Mouse (Mus musculus) forebrain, embryonic 10.5 days (tissue): Measurements from ENCODE around the gene Gata2. TPM values are rescaled to one million over a fixed set of nuclear protein-coding genes. Genes with fewer than 3 reads are reported as not detected.

ENCODE experiments used
- DNase-seq: peaks from one replicate; pipeline ENCODE4 v3.0.0-alpha.2; 2017; ENCODE audit warnings: low spot score; ENCODE audit errors: extremely low spot score
- H3K27ac ChIP-seq: fragments of 300-500 bp; sonication (generic); 2 replicates; pipeline ENCODE4 v1.5.1; 2016; ENCODE audit warnings: mild to moderate bottlenecking
- H3K27me3 ChIP-seq: fragments of 300-500 bp; sonication (generic); 2 replicates; pipeline ENCODE4 v1.6.1; 2016; ENCODE audit warnings: mild to moderate bottlenecking; ENCODE audit not compliant: poor library complexity, severe bottlenecking
- H3K36me3 ChIP-seq: fragments of 300-500 bp; sonication (generic); replicated peaks from 2 replicates; pipeline ENCODE4 v1.6.1; 2016; ENCODE audit warnings: mild to moderate bottlenecking, moderate library complexity
- H3K4me1 ChIP-seq: fragments of 300-500 bp; sonication (generic); 2 replicates; pipeline ENCODE4 v1.6.1; 2016
- H3K4me3 ChIP-seq: fragments of 300-500 bp; sonication (generic); 2 replicates; pipeline ENCODE4 v1.5.1; 2016; ENCODE audit warnings: mild to moderate bottlenecking, moderate library complexity
- H3K9me3 ChIP-seq: fragments of 300-500 bp; sonication (generic); 2 replicates; pipeline ENCODE4 v1.6.1; 2016; ENCODE audit warnings: mild to moderate bottlenecking, moderate library complexity
- WGBS: fragments of 180-500 bp; shearing (Covaris S2); methylation state at CpG from one replicate; pipeline ENCODE4 v1.1.7; 2016; 5-methylcytosine and 5-hydroxymethylcytosine counted together
- polyA plus RNA-seq: library from polyadenylated mRNA; unstranded; fragments of >200 nt; fragmentation: Nextera tagmentation; extraction: Ambion mirVana; gene quantifications from 2 replicates; pipeline ENCODE4 v1.2.1, GENCODE M21; 2016

Gene Gata2
- polyA plus RNA-seq, 1 experiment from 2014 or later = 19.6 TPM

DNA sequence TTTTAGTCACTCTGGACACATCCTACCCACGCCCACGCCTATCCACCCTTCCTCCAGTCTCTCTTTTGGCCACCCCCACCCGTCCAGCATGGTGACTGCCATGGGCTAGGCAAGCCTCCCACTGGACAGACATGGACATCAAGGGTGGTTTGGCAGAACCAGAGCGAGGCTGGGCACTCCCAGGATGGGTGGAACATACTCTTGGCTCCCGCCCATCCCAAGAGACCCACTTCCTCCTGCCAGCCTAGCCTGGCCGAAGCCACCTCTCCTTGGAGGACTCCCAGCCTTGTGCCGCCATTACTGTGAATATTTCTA, 11.7 kb downstream of the Gata2 start:
- Histone ChIP-seq H3K4me3 (no peak overlapping the region), H3K4me1 (peaks cover 53% of the 10 kb centered on the region), H3K27ac (no peak overlapping the region), H3K27me3 (peaks cover 97% of the 10 kb centered on the region), H3K36me3 (no peaks in the 10 kb centered on the region), H3K9me3 (no peaks in the 10 kb centered on the region)
- DNase-seq = peak; percentile 21
- 23% methylated on average over 7 of the region's 7 CpGs for WGBS

GRCm38 (mm10) chr6:88205937-88206336, 12.2 kb downstream of the Gata2 start:
- Histone ChIP-seq H3K4me3 (no peak overlapping the region), H3K27me3 (peaks cover 91% of the 10 kb centered on the region), H3K4me1 (peaks cover 47% of the 10 kb centered on the region), H3K36me3 (no peaks in the 10 kb centered on the region), H3K27ac (no peak overlapping the region), H3K9me3 (no peaks in the 10 kb centered on the region)
- WGBS = 11% methylated on average over 9 of the region's 9 CpGs
- DNase-seq = no peak

- Histone ChIP-seq H3K4me3 (no peak overlapping the region), H3K9me3 (no peaks in the 10 kb centered on the region), H3K27me3 (peaks cover 85% of the 10 kb centered on the region), H3K36me3 (no peaks in the 10 kb centered on the region), H3K4me1 (peaks cover 42% of the 10 kb centered on the region), H3K27ac (no peak overlapping the region)
- 40% methylated on average over 7 of the region's 7 CpGs for WGBS
- DNase-seq = no peak
Observed at GRCm38 (mm10) chr6:88206566-88206965, 12.9 kb downstream of the Gata2 start.

DNA sequence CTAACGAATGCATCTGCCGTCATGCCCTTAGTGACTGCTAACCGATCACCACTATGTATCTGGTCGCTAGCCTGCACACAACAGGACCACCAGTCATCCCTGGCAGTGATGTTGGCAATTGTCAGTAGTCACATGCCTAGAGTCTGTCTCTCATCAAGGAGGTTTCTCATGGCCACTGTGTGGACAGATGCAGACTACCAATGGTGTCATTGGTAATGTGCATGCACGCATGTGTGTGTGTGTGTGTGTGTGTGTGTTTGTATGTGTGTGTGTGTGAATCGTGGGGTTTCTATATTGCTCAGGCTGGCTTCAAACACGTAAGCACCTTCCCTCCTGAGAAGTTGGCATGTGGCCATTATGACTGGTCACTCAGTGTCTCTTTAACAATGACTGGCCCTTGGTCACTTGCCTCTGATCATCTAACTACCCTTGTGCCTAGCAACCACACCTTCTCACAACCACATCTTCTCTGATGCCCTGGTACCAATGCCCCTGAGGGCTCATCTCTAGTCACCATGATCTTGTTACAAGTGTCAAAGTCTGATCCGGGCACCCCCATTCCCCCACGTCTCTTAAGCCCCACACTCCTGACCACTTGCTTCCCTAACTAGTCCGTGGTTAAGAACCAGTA, 13.8 kb downstream of the Gata2 start:
- H3K4me1 ChIP-seq = peaks cover 35% of the 10 kb centered on the region
- no peaks in the 10 kb centered on the region for H3K9me3 ChIP-seq
- H3K27me3 ChIP-seq = peaks cover 76% of the 10 kb centered on the region
- no peaks in the 10 kb centered on the region for H3K36me3 ChIP-seq
- no peak for DNase-seq
- H3K27ac ChIP-seq = no peak overlapping the region
- H3K4me3 ChIP-seq = no peak overlapping the region
- WGBS = 85% methylated on average over 10 of the region's 10 CpGs

- H3K27me3 ChIP-seq = peaks cover 68% of the 10 kb centered on the region
- H3K4me1 ChIP-seq = peaks cover 27% of the 10 kb centered on the region
- WGBS = 94% methylated on average over 3 of the region's 3 CpGs
- no peaks in the 10 kb centered on the region for H3K9me3 ChIP-seq
- H3K4me3 ChIP-seq = no peak overlapping the region
- DNase-seq = no peak
- H3K27ac ChIP-seq = no peak overlapping the region
- H3K36me3 ChIP-seq = no peaks in the 10 kb centered on the region
Observed at GRCm38 (mm10) chr6:88208321-88208720, 14.6 kb downstream of the Gata2 start.

DNA sequence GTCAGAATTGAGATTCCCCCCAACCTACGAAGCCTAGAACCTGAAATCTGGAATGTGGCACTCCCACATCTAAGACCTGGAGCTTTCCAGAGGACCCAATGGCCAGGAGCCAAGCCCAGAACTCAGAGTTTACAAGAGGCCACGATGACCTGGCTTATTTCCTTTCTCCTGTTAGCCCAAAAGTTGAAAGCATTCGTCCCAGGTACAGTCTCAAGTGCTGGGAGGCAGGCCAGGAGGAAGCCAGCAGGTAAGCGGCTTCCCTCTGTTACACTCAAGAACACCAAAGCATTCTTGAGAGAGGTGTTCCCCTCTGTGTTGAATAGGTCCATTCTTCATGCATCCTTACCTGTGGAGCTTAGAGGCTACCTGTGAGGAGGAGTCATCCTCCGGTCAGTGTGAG, 15.8 kb downstream of the Gata2 start:
- no peak overlapping the region for H3K4me3 ChIP-seq
- H3K27me3 ChIP-seq = peaks cover 56% of the 10 kb centered on the region
- no peak overlapping the region for H3K27ac ChIP-seq
- 83% methylated on average over 5 of the region's 5 CpGs for WGBS
- no peaks in the 10 kb centered on the region for H3K9me3 ChIP-seq
- DNase-seq = no peak
- no peaks in the 10 kb centered on the region for H3K36me3 ChIP-seq
- H3K4me1 ChIP-seq = peaks cover 16% of the 10 kb centered on the region

GRCm38 (mm10) chr6:88210182-88210581, 16.5 kb downstream of the Gata2 start:
- H3K27ac ChIP-seq = no peak overlapping the region
- no peaks in the 10 kb centered on the region for H3K9me3 ChIP-seq
- no peaks in the 10 kb centered on the region for H3K36me3 ChIP-seq
- H3K4me3 ChIP-seq = no peak overlapping the region
- peaks cover 53% of the 10 kb centered on the region for H3K27me3 ChIP-seq
- WGBS = 52% methylated on average over 3 of the region's 3 CpGs
- peaks cover 9% of the 10 kb centered on the region for H3K4me1 ChIP-seq
- no peak for DNase-seq

DNA sequence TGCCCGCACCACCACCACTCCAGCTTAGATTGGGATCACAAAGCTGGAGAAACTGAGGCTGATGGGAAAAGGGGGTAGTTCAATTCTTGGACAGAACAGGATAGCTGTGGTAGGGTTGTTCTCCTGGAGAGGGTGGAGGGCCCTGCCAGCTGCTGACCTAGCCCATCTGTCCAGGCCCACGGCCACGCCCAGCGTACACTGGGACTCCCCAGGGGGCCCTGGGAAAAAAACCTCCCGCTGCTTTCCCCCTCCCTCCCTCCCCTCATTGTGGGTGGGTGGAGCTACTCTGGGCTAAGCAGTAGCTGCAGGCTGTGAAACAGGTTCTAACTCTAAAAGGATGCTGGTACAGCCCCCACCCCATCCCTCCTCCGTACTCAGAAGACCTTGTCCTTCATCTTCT, 22.1 kb downstream of the Gata2 start:
- no peaks in the 10 kb centered on the region for H3K36me3 ChIP-seq
- H3K4me1 ChIP-seq = peaks cover 13% of the 10 kb centered on the region
- H3K9me3 ChIP-seq = peaks cover 4% of the 10 kb centered on the region; the same call in 1 of the 2 replicates
- 46% methylated on average over 5 of the region's 6 CpGs for WGBS
- DNase-seq = no peak
- H3K4me3 ChIP-seq = no peak overlapping the region
- H3K27me3 ChIP-seq = peaks cover 22% of the 10 kb centered on the region
- H3K27ac ChIP-seq = no peak overlapping the region

DNA sequence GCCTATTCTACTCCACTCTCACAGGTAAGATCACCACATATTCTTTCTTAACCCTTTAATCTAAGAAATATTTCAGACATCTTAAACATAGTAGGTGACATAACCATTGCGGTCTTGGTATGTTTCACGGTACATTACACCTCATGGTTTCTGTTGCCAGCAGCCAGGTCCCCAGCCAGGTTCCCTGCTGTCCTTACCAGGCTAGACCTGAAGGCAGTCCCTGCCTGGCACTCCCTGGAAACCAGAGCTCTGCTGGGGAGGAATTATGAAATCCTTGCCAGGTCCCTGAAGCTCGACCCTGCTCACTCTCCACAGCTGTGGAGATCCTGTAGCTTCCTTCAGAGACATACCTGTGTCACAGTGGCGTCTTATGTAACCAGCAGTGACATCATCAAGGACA, 22.5 kb downstream of the Gata2 start:
- peaks cover 13% of the 10 kb centered on the region for H3K4me1 ChIP-seq
- H3K27me3 ChIP-seq = peaks cover 26% of the 10 kb centered on the region
- H3K9me3 ChIP-seq = peaks cover 4% of the 10 kb centered on the region; the same call in 1 of the 2 replicates
- no peaks in the 10 kb centered on the region for H3K36me3 ChIP-seq
- H3K27ac ChIP-seq = no peak overlapping the region
- no peak for DNase-seq
- no peak overlapping the region for H3K4me3 ChIP-seq
- 80% methylated on average over 4 of the region's 4 CpGs for WGBS

GRCm38 (mm10) chr6:88219094-88219493, 25.4 kb downstream of the Gata2 start:
- H3K4me3 ChIP-seq = no peak overlapping the region
- DNase-seq = no peak
- WGBS = 14% methylated on average over 4 of the region's 4 CpGs
- H3K9me3 ChIP-seq = peaks cover 4% of the 10 kb centered on the region; the same call in 1 of the 2 replicates
- H3K36me3 ChIP-seq = no peaks in the 10 kb centered on the region
- no peak overlapping the region for H3K27ac ChIP-seq
- H3K27me3 ChIP-seq = peaks cover 48% of the 10 kb centered on the region
- peaks cover 18% of the 10 kb centered on the region for H3K4me1 ChIP-seq

DNA sequence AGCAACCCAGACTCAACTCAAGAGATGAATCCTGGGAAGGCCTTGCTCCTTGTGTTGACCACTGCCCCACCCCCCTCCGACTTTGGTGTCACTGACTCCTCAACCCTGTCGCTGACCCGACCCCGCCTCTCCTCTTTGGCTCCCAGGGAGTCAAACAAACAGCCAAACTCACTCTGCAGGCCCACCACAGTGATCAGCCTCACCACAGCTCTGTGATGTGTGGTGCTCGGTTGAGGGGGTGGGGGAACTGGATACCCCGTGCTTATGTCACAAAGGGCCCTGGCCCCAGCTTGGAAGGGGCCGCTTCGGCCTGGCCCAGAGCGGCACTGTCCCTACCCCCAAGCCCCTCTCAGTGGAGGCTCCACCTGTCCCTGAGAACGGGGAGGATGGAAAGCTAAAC, 28.3 kb downstream of the Gata2 start, which contains the start of gene Dnajb8:
Gene Dnajb8, plus strand, starts transcription at position 301 of the 400 bp plus-strand sequence.
- H3K27me3 ChIP-seq = peaks cover 69% of the 10 kb centered on the region
- WGBS = 49% methylated on average over 10 of the region's 10 CpGs
- peaks cover 20% of the 10 kb centered on the region for H3K4me1 ChIP-seq
- peaks cover 4% of the 10 kb centered on the region; the same call in 1 of the 2 replicates for H3K9me3 ChIP-seq
- H3K27ac ChIP-seq = no peak within 1 kb of the TSS
- no peak within 1 kb of the TSS for H3K4me3 ChIP-seq
- no peak for DNase-seq
- no peaks in the 10 kb centered on the region for H3K36me3 ChIP-seq

DNA sequence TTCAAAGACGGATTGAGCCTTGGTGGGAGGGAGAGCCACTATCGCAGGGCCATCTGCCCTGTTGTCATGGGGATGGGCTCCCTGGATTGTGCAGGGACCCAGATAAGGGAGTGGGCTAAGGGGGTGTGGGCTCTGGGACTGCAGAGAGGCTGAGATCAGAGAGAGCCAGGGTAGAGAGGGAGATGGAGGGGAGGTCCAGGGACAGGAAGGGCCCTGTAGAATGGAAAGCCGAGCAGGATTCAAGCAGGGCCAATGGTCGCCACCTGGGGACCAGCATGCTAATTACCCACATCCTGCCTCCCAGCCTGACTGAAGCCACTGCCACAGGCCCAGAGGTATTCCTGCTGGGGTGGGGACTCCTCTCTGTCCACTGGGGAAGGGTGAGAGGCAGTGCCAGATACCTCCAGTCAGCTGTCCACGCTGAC, 32.9 kb downstream of the Gata2 start:
- no peak for DNase-seq
- Histone ChIP-seq H3K9me3 (no peaks in the 10 kb centered on the region; the same call in 1 of the 2 replicates), H3K36me3 (no peaks in the 10 kb centered on the region), H3K4me1 (peaks cover 32% of the 10 kb centered on the region), H3K27ac (0 out of 2 replicates have a peak overlapping the region, but pooled peaks have one; percentile 40), H3K4me3 (no peak overlapping the region), H3K27me3 (peaks cover 87% of the 10 kb centered on the region)
- 18% methylated on average over 5 of the region's 5 CpGs for WGBS

DNA sequence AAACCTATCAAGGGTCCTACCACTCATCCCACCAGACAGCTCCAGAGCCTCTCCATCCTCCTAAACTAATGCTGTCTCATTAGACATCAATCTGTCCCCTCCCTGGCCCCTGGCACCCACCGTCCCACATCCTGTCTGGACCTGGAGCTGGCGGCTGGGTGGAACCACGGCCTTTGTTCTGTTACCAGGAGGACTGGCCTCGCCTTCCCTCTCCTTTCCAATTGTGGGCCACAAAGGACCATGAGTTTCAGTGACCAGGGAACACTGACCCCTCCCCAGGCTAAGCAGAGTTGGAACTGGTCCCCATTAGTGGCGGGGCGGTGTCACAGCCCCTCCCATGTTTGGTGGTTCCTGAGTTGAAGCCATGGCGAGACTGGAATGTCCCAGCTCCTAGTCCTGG, 33.8 kb downstream of the Gata2 start:
- Histone ChIP-seq H3K4me1 (peaks cover 27% of the 10 kb centered on the region), H3K27me3 (peaks cover 90% of the 10 kb centered on the region)

More for the DNA sequence above, 33.8 kb downstream of the Gata2 start:
- no peak for DNase-seq
- WGBS = 63% methylated on average over 7 of the region's 7 CpGs
- Histone ChIP-seq H3K27ac (peak overlapping the region; percentile 36; the same call in 1 of the 2 replicates), H3K9me3 (no peaks in the 10 kb centered on the region; the same call in 1 of the 2 replicates), H3K4me3 (no peak overlapping the region), H3K36me3 (no peaks in the 10 kb centered on the region)
